Mouse (Mus musculus) liver, postnatal 0 days (tissue): ENCODE results near the gene Uqcr10. TPM values are rescaled to one million over a fixed set of nuclear protein-coding genes. Genes with fewer than 3 reads are reported as not detected.

Experiments
- ATAC-seq: fragments of 200-750 bp; cut with Nextera tagmentation; 2 replicates; pipeline ENCODE4 v1.8.0; 2017; ENCODE audit warnings: mild to moderate bottlenecking, moderate library complexity
- DNase-seq: peaks from one replicate; pipeline ENCODE4 v3.0.0-alpha.2; 2016
- H3K27ac ChIP-seq: fragments of 300-500 bp; sonication (generic); 2 replicates; pipeline ENCODE4 v1.5.1; 2014; ENCODE audit warnings: antibody characterized with exemption, moderate library complexity, mild to moderate bottlenecking, low read depth
- H3K27me3 ChIP-seq: fragments of 300-500 bp; sonication (generic); 2 replicates; pipeline ENCODE4 v1.6.1; 2014; ENCODE audit warnings: low read length, control low read depth, mixed read lengths; ENCODE audit not compliant: insufficient read depth
- H3K36me3 ChIP-seq: fragments of 300-500 bp; sonication (generic); replicated peaks from 2 replicates; pipeline ENCODE4 v1.6.1; 2014; ENCODE audit warnings: mild to moderate bottlenecking, control low read depth, low read length, moderate library complexity, mixed read lengths; ENCODE audit not compliant: insufficient read depth
- H3K4me1 ChIP-seq: fragments of 300-500 bp; sonication (generic); 2 replicates; pipeline ENCODE4 v1.6.1; 2014; ENCODE audit warnings: antibody characterized with exemption, mild to moderate bottlenecking, control low read depth; ENCODE audit not compliant: insufficient read depth
- H3K4me2 ChIP-seq: fragments of 300-500 bp; sonication (generic); 2 replicates; pipeline ENCODE4 v1.6.1; 2014; ENCODE audit warnings: low read depth, mild to moderate bottlenecking, low read length, moderate library complexity, mixed read lengths
- H3K4me3 ChIP-seq: fragments of 300-500 bp; sonication (generic); 2 replicates; pipeline ENCODE4 v1.5.1; 2014; ENCODE audit warnings: low read depth, low read length
- H3K9ac ChIP-seq: fragments of 300-500 bp; sonication (generic); replicated peaks from 2 replicates; pipeline ENCODE4 v1.6.1; 2014; ENCODE audit warnings: mild to moderate bottlenecking, moderate library complexity
- H3K9me3 ChIP-seq: fragments of 300-500 bp; sonication (generic); 2 replicates; pipeline ENCODE4 v1.6.1; 2016; ENCODE audit warnings: mild to moderate bottlenecking, control low read depth, low read length, mixed read lengths
- CTCF ChIP-seq: sonication (generic); IDR thresholded peaks from 2 replicates; pipeline ENCODE4 v1.5.1; 2016; ENCODE audit warnings: antibody characterized with exemption, low read depth
- EP300 ChIP-seq: IDR thresholded peaks from 2 replicates; pipeline ENCODE4 v1.6.1; 2016; ENCODE audit warnings: antibody characterized with exemption, low read depth, mild to moderate bottlenecking
- WGBS: fragments of 180-500 bp; shearing (Covaris S2); extraction: QIAGEN DNeasy Blood & Tissue Kit; methylation state at CpG from one replicate; pipeline ENCODE4 v1.1.7; 2014; ENCODE audit not compliant: insufficient replicate concordance; 5-methylcytosine and 5-hydroxymethylcytosine counted together
- polyA plus RNA-seq: library from polyadenylated mRNA; unstranded; fragments of >200 nt; fragmentation: Nextera tagmentation; extraction: Ambion mirVana; gene quantifications from 2 replicates; pipeline ENCODE4 v1.2.1, GENCODE M21; 2015

Uqcr10 gene
- polyA plus RNA-seq, 1 experiment from 2014 or later = 1,070 TPM

DNA sequence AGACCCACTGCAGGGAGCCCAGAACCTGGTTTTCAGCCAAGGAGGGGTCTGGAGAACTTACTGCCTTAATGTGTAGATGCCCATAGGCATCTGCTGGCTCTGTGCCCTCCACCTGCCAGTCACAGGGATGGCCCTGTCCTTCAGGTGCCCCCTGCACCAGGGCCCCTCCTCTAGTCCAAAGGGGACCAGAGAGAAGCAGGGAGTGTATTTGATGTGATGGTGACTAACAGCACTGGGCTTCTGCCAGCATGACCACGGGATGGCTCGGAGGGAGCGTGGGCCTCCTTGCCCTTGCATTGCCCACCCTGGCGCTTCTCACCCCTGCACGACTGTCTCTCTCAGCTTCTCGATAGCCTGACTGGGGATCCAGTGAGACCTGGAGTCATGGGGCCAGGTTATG is 40.5 kb upstream of the Uqcr10 start:
- Histone ChIP-seq H3K4me1 (peaks cover 16% of the 10 kb centered on the region), H3K4me3 (no peak overlapping the region), H3K4me2 (no peak overlapping the region), H3K9ac (no peak overlapping the region), H3K27me3 (peaks cover 62% of the 10 kb centered on the region), H3K27ac (no peak overlapping the region), H3K9me3 (no peaks in the 10 kb centered on the region), H3K36me3 (no peaks in the 10 kb centered on the region)
- DNase-seq (no peak), ATAC-seq (no peak)
- 59% methylated on average over 6 of the region's 6 CpGs for WGBS
- TF ChIP-seq EP300 (no peak), CTCF (no peak)

- H3K27me3 ChIP-seq = peaks cover 26% of the 10 kb centered on the region
- no peak overlapping the region for H3K4me2 ChIP-seq
- no peak overlapping the region for H3K27ac ChIP-seq
- DNase-seq (no peak), ATAC-seq (no peak)
- H3K36me3 ChIP-seq = no peaks in the 10 kb centered on the region
- H3K9me3 ChIP-seq = no peaks in the 10 kb centered on the region
- TF ChIP-seq EP300 = no peak
- TF ChIP-seq CTCF = no peak
- no peak overlapping the region for H3K4me3 ChIP-seq
- H3K9ac ChIP-seq = no peak overlapping the region
- 49% methylated on average over 5 of the region's 5 CpGs for WGBS
- peaks cover 8% of the 10 kb centered on the region for H3K4me1 ChIP-seq
Measured at GRCm38 (mm10) chr11:4740785-4741184, 36.6 kb upstream of the Uqcr10 start.

DNA sequence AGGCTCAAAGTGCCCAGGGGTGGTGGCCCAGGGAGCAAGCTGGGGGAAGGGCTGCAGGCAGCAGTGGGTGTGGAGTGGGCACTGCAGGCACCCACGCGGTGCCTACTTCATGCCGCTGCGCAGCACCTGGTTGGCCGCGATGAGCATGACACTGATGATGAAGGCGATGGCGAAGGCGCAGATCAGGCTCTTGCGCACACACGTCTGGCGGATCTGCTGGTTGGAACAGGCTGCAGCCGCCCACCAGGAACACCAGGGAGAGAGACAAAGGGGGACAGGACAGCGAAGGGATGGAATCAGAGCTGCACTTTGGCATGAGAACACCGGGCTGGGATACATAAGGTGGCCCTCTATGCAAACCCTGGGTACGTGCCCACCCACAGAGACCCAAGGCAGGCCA is 34.6 kb upstream of the Uqcr10 start:
- H3K4me2 ChIP-seq = no peak overlapping the region
- no peaks in the 10 kb centered on the region for H3K9me3 ChIP-seq
- no peak for DNase-seq
- no peak overlapping the region for H3K27ac ChIP-seq
- H3K9ac ChIP-seq = no peak overlapping the region
- WGBS = 86% methylated on average over 16 of the region's 16 CpGs
- no peak for ATAC-seq
- no peak overlapping the region for H3K4me3 ChIP-seq
- peaks cover 6% of the 10 kb centered on the region; the same call in 1 of the 2 replicates for H3K27me3 ChIP-seq
- peaks cover 6% of the 10 kb centered on the region; the same call in 1 of the 2 replicates for H3K4me1 ChIP-seq
- no peaks in the 10 kb centered on the region for H3K36me3 ChIP-seq
- TF ChIP-seq EP300 (no peak), CTCF (no peak)

DNA sequence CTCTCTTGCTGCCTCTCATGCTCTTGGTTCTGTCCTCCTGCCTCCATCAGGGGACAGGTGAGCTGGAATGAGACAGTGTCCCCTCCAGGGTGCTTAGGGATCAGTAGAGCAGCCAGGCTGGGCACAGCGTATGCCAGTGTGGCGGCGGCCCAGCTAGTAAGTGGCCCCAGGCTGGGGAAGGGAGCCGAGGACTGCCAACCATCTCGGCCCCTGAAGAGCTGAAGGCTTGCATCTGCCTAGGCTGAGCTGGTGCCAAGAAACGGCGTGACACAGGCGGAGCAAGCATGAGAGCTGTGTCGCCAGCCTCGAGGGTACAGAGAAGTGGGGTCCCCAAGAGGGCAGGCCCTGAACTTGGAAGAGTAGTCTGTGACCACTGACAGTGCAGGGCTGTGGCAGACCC is 33.5 kb upstream of the Uqcr10 start:
- Histone ChIP-seq H3K27me3 (no peaks in the 10 kb centered on the region), H3K27ac (no peak overlapping the region), H3K4me1 (peaks cover 6% of the 10 kb centered on the region; the same call in 1 of the 2 replicates), H3K4me2 (no peak overlapping the region), H3K9ac (no peak overlapping the region), H3K9me3 (no peaks in the 10 kb centered on the region), H3K36me3 (no peaks in the 10 kb centered on the region), H3K4me3 (no peak overlapping the region)
- 82% methylated on average over 10 of the region's 10 CpGs for WGBS
- TF ChIP-seq CTCF = no peak
- no peak for TF ChIP-seq EP300
- no peak for ATAC-seq
- no peak for DNase-seq

DNA sequence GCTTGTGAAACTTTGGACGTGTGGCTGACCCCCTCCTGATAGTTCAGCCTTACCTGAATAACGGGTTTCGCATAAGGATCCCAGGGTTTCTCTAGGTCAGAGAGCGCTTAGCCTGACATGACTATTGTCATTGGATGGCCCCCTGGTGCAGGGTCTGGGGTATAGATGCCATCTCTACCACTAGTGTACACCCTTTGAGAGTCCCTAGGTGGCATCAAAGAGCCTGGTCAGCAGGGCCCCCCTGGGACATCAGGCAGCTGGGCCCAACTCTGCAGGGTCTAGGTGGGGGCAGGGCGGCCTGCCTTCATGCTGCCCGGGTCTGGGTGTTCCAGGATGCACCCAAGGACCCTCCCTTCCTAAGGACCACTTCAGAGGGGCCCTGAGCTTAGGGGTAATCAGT is 32.2 kb upstream of the Uqcr10 start:
- WGBS = 80% methylated on average over 6 of the region's 6 CpGs
- ATAC-seq = no peak
- TF ChIP-seq EP300 = no peak
- 0 out of 2 replicates have a peak, but pooled peaks have one; percentile 5 for TF ChIP-seq CTCF
- no peaks in the 10 kb centered on the region for H3K36me3 ChIP-seq
- H3K9ac ChIP-seq = no peak overlapping the region
- H3K4me2 ChIP-seq = no peak overlapping the region
- peaks cover 6% of the 10 kb centered on the region; the same call in 1 of the 2 replicates for H3K4me1 ChIP-seq
- H3K27ac ChIP-seq = no peak overlapping the region
- no peaks in the 10 kb centered on the region for H3K27me3 ChIP-seq
- DNase-seq = no peak
- H3K4me3 ChIP-seq = no peak overlapping the region
- H3K9me3 ChIP-seq = no peaks in the 10 kb centered on the region

DNA sequence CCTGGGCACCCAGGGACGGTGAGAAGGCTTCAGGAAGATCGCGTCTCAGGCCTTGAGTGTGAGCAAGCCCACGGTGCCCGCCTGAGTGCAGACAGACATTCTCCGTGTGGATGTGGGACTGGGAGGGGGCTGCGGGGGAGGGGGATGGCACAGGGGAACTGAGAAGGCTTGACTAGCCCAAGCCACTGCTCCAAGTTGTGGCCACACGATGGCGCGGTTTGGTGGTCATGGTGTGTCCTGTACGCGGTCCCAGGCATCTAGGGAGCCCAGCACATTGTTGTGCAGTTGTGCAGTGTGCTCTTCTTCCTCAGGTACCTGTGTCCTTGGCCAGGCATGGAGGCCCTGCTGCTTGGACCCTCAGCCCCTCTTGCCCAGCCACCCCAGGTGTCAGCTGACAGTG is 30.0 kb upstream of the Uqcr10 start:
- H3K27me3 ChIP-seq = no peaks in the 10 kb centered on the region
- ATAC-seq (no peak), DNase-seq (no peak)
- no peaks in the 10 kb centered on the region for H3K36me3 ChIP-seq
- H3K4me1 ChIP-seq = no peaks in the 10 kb centered on the region
- no peak overlapping the region for H3K4me2 ChIP-seq
- WGBS = 40% methylated on average over 12 of the region's 12 CpGs
- H3K4me3 ChIP-seq = no peak overlapping the region
- TF ChIP-seq EP300 (no peak), CTCF (peak; percentile 30; the same call in 1 of the 2 replicates)
- no peak overlapping the region for H3K27ac ChIP-seq
- no peak overlapping the region for H3K9ac ChIP-seq
- no peaks in the 10 kb centered on the region for H3K9me3 ChIP-seq

DNA sequence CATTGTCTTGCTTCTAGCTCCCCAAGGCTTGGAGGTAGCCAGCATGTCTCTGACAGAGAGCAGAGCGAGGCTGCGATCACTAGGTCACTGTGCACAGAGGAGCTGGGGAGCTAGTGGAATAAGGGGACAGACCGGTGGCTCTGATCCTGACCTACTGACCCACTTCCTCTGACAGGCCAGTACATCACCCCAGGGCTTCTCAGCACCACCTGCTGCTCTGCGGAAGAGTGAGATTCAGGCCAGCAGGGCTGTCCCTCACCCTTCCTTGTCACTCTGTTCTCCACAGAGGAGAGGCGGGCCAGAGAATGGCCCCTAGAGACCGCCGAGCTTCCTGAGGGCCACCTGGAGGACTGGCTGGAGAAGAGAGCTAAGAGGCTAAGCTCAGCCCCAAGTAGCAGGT is 27.6 kb upstream of the Uqcr10 start:
- Histone ChIP-seq H3K4me1 (no peaks in the 10 kb centered on the region), H3K9me3 (no peaks in the 10 kb centered on the region), H3K27me3 (no peaks in the 10 kb centered on the region), H3K27ac (no peak overlapping the region), H3K4me3 (no peak overlapping the region), H3K36me3 (no peaks in the 10 kb centered on the region), H3K4me2 (no peak overlapping the region), H3K9ac (no peak overlapping the region)
- DNase-seq (no peak), ATAC-seq (no peak)
- 77% methylated on average over 7 of the region's 7 CpGs for WGBS
- no peak for TF ChIP-seq CTCF
- no peak for TF ChIP-seq EP300
